ENCODE assay signal across 8 mouse cellular contexts in genomic region chr15:85576511-85577440, GRCm38 (mm10). TPM values are rescaled to one million over a fixed set of nuclear protein-coding genes. Genes with fewer than 3 reads are reported as not detected.
DNase-seq lines count a peak whose midpoint lies in the region; ATAC-seq and TF ChIP-seq lines count a peak whose summit lies in the region.

No protein-coding gene starts in this region.

- TF ChIP-seq POLR2A in myocyte (IDR thresholded peaks at IDR 0.05; ENCODE audit: insufficient read length, low read depth), result no peak

- peaks cover 80% of the 10 kb centered on the region for H3K27me3 ChIP-seq in kidney, embryonic 16.5 days (ENCODE audit: insufficient read depth, low read length)
- H3K27me3 ChIP-seq in hindbrain, embryonic 12.5 days, result peaks cover 76% of the 10 kb centered on the region
- peaks cover 45% of the 10 kb centered on the region for H3K27me3 ChIP-seq in myocyte (ENCODE audit: control insufficient read depth, insufficient read depth, insufficient read length)

- H3K9me3 ChIP-seq in kidney, embryonic 16.5 days (ENCODE audit: low read length), result no peaks in the 10 kb centered on the region
- H3K9me3 ChIP-seq in hindbrain, embryonic 12.5 days (replicated peaks), result no peaks in the 10 kb centered on the region

- no peak overlapping the region for H3ac ChIP-seq in myocyte (ENCODE audit: control insufficient read depth, insufficient read length)

- no peaks in the 10 kb centered on the region for H3K79me2 ChIP-seq in myocyte (ENCODE audit: control insufficient read depth, insufficient read depth)

- no peaks in the 10 kb centered on the region for H3K36me3 ChIP-seq in kidney, embryonic 16.5 days (ENCODE audit: insufficient read depth, low read length)
- H3K36me3 ChIP-seq in hindbrain, embryonic 12.5 days, result no peaks in the 10 kb centered on the region
- no peaks in the 10 kb centered on the region for H3K36me3 ChIP-seq in myocyte (ENCODE audit: control insufficient read depth, insufficient read depth)

- peaks cover 37% of the 10 kb centered on the region for H3K4me1 ChIP-seq in kidney, embryonic 16.5 days (ENCODE audit: insufficient read depth, low read length)
- peaks cover 79% of the 10 kb centered on the region for H3K4me1 ChIP-seq in hindbrain, embryonic 12.5 days

- 0 out of 2 replicates have a peak overlapping the region, but pooled peaks have one; percentile 5 for H3K9ac ChIP-seq in kidney, embryonic 16.5 days (replicated peaks; ENCODE audit: low read length)
- peak overlapping the region; percentile 80 for H3K9ac ChIP-seq in hindbrain, embryonic 12.5 days

- no peak for ATAC-seq in kidney, embryonic 16.5 days (ENCODE audit: low FRiP score, low TSS enrichment)
- ATAC-seq in hindbrain, embryonic 12.5 days (ENCODE audit: low FRiP score), result peak; percentile 33; the same call in 1 of the 2 replicates
- no peak for ATAC-seq in granulocyte monocyte progenitor cell, adult 5-6 weeks (replicated peaks; ENCODE audit: poor library complexity, severe bottlenecking)
- ATAC-seq in CD4-positive, CD25-positive, alpha-beta regulatory T cell, adult 4 months, result no peak

- 2% methylated on average over 59 of the region's 61 CpGs for WGBS in kidney, embryonic 16.5 days
- under 1% methylated on average over 60 of the region's 61 CpGs for WGBS in hindbrain, embryonic 12.5 days

- peak overlapping the region; percentile 71 for H3K4me2 ChIP-seq in kidney, embryonic 16.5 days (replicated peaks; ENCODE audit: low read depth, low read length)
- H3K4me2 ChIP-seq in hindbrain, embryonic 12.5 days (replicated peaks), result peak overlapping the region; percentile 95
- peak overlapping the region; percentile 77 for H3K4me2 ChIP-seq in myocyte (ENCODE audit: low read depth)

- H3K27ac ChIP-seq in kidney, embryonic 16.5 days (ENCODE audit: low read length), result no peak overlapping the region
- H3K27ac ChIP-seq in hindbrain, embryonic 12.5 days, result peak overlapping the region; percentile 78

- peak overlapping the region; percentile 38 for H3K4me3 ChIP-seq in kidney, embryonic 16.5 days (ENCODE audit: low read length)
- H3K4me3 ChIP-seq in hindbrain, embryonic 12.5 days, result peak overlapping the region; percentile 76
- H3K4me3 ChIP-seq in myocyte, result peak overlapping the region; percentile 18

- DNase-seq in kidney, adult 8-10 months, result no peak
- DNase-seq in embryo, embryonic 10.5 days (ENCODE audit: low spot score), result peak; percentile 78
- DNase-seq in urinary bladder, postnatal 14 days (ENCODE audit: low spot score), result no peak

TF ChIP-seq in myocyte, 11 proteins besides CTCF, POLR2A, EP300 and RAD21:
- TF ChIP-seq SRF (IDR thresholded peaks at IDR 0.05; ENCODE audit: control insufficient read depth, insufficient read length, low read depth), result no peak
- no peak for TF ChIP-seq TCF3 (IDR thresholded peaks at IDR 0.05; ENCODE audit: insufficient read length, low read depth)
- TF ChIP-seq MYOG (IDR thresholded peaks at IDR 0.05; ENCODE audit: control insufficient read depth in 1 of 3, insufficient read depth in 1 of 3, insufficient read length in 2 of 3, low read depth in 2 of 3), result peak in 1 of 3 experiments; percentile 15
- TF ChIP-seq MYOD1 (IDR thresholded peaks at IDR 0.05; ENCODE audit: control insufficient read depth in 1 of 3, insufficient read length in 2 of 3, low read depth in 2 of 3), result peak in 1 of 3 experiments; percentile 25

RNA-seq across cellular contexts. Expression of gene Wnt7b, which starts 5.5 kb away (rescaled TPM):
- polyA plus RNA-seq in kidney, embryonic 16.5 days (2015; fragmentation: Nextera tagmentation; extraction: Ambion mirVana), result 21.2 and 22.5 TPM in 2 replicates
- polyA plus RNA-seq in hindbrain, embryonic 12.5 days (2016; fragmentation: Nextera tagmentation; extraction: Ambion mirVana), result 78.3 and 79.5 TPM in 2 replicates
- 7.9 TPM for polyA plus RNA-seq in myocyte (2012; fragmentation: generic; extraction: Trizol)
- not detected in 2 replicates for total RNA-seq in granulocyte monocyte progenitor cell, adult 5-6 weeks (2014; fragmentation: Nextera tagmentation)
- total RNA-seq in granulocyte monocyte progenitor cell, adult 5-6 weeks (2017), result not detected in 2 replicates
- not detected for polyA plus RNA-seq in CD4-positive, CD25-positive, alpha-beta regulatory T cell, adult 4 months (2017; shearing (Covaris generic))

Comparison
In these comparisons a context has a peak if more than half of its experiments do, and no peak if none do; other contexts are left out.
1. H3K4me3 ChIP-seq: peak in every context shown above with its lines; median percentile 76 in hindbrain, embryonic 12.5 days; 38 in kidney, embryonic 16.5 days; 18 in myocyte.